ENCODE assay signal across 8 mouse cellular contexts in the genomic region with DNA sequence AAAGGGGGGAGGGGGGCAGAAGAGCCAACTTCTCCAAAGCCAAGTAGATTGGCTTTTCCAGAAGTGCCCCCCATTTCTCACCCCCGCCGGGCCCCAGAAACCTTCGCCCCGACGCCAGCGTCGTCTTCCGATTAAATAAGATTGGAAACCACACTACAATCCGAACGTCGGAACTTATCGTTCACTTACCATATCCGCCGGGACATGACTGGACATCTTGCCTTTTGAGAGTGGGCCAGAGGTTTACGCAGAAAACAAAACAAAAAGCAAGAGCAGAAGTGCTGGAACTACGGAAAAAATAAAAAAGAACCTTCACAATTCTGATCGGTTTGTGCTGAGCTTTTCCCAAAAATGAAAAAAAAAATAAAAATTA. TPM values are rescaled to one million over a fixed set of nuclear protein-coding genes. Genes with fewer than 3 reads are reported as not detected.
A peak's percentile ranks its signal among the peaks of the same experiment; 100 is the strongest.
DNase-seq lines count a peak whose midpoint lies in the region; ATAC-seq and TF ChIP-seq lines count a peak whose summit lies in the region.

No protein-coding gene starts in this region.

- TF ChIP-seq EP300 in ES-Bruce4 (IDR thresholded peaks at IDR 0.05; ENCODE audit: insufficient read depth, low read depth, low read length), result no peak

- H3K27me3 ChIP-seq in erythroblast, embryonic 14.5 days (ENCODE audit: control insufficient read depth), result peaks cover 63% of the 10 kb centered on the region
- H3K27me3 ChIP-seq in ES-Bruce4 (ENCODE audit: control insufficient read depth, insufficient read depth, low read length, poor library complexity, severe bottlenecking), result no peaks in the 10 kb centered on the region
- H3K27me3 ChIP-seq in hindbrain, embryonic 16.5 days (replicated peaks; ENCODE audit: control insufficient read depth, insufficient read depth, low read length), result no peaks in the 10 kb centered on the region
- H3K27me3 ChIP-seq in liver, embryonic 16.5 days (ENCODE audit: control insufficient read depth, insufficient read depth, low read depth, low read length), result peaks cover 32% of the 10 kb centered on the region
- H3K27me3 ChIP-seq in splenic B cell, adult 2 months (ENCODE audit: control insufficient read depth, insufficient read depth, low read length, poor library complexity, severe bottlenecking), result no peaks in the 10 kb centered on the region

- peak overlapping the region; percentile 93 for H3K9ac ChIP-seq in ES-Bruce4 (ENCODE audit: low read depth, poor library complexity, severe bottlenecking)
- peak overlapping the region; percentile 79 for H3K9ac ChIP-seq in hindbrain, embryonic 16.5 days (ENCODE audit: low read depth, low read length)
- peak overlapping the region; percentile 72 for H3K9ac ChIP-seq in liver, embryonic 16.5 days (ENCODE audit: low read depth, low read length)

- peak overlapping the region; percentile 26; the same call in 1 of the 2 replicates for H3K27ac ChIP-seq in ES-Bruce4 (ENCODE audit: insufficient read depth, low read length)
- H3K27ac ChIP-seq in embryonic fibroblast, embryonic 13.5 days (ENCODE audit: insufficient read depth, low read length), result peak overlapping the region; percentile 87
- H3K27ac ChIP-seq in hindbrain, embryonic 16.5 days (ENCODE audit: low read depth, low read length), result peak overlapping the region; percentile 95
- peak overlapping the region; percentile 86 for H3K27ac ChIP-seq in liver, embryonic 16.5 days (ENCODE audit: low read length)

- intact Hi-C loops in left cerebral cortex, postnatal 4 days (cut with DNase I), result loop anchor here (5.0 kb wide), 1 partner anchor 241 kb away; no protein-coding TSS in a partner anchor

- H3K9me3 ChIP-seq in erythroblast, embryonic 14.5 days (ENCODE audit: control insufficient read depth, low read length), result no peaks in the 10 kb centered on the region
- no peaks in the 10 kb centered on the region for H3K9me3 ChIP-seq in ES-Bruce4 (replicated peaks; ENCODE audit: control insufficient read depth, insufficient read depth, low read length, poor library complexity, severe bottlenecking)
- no peaks in the 10 kb centered on the region for H3K9me3 ChIP-seq in hindbrain, embryonic 16.5 days (ENCODE audit: control insufficient read depth, low read length)
- no peaks in the 10 kb centered on the region for H3K9me3 ChIP-seq in liver, embryonic 16.5 days (replicated peaks; ENCODE audit: control insufficient read depth, low read length)

- TF ChIP-seq CTCF in ES-Bruce4 (IDR thresholded peaks at IDR 0.05; ENCODE audit: low read depth, low read length), result no peak
- no peak for TF ChIP-seq CTCF in embryonic fibroblast, embryonic 13.5 days (IDR thresholded peaks at IDR 0.05; ENCODE audit: borderline replicate concordance, insufficient read depth, low read length)

- WGBS in hindbrain, embryonic 16.5 days, result under 1% methylated on average over 17 of the region's 17 CpGs
- under 1% methylated on average over 17 of the region's 17 CpGs for WGBS in liver, embryonic 16.5 days (ENCODE audit: insufficient replicate concordance)

- TF ChIP-seq POLR2A in ES-Bruce4 (IDR thresholded peaks at IDR 0.05; ENCODE audit: insufficient read depth, low read length), result no peak
- TF ChIP-seq POLR2A in embryonic fibroblast, embryonic 13.5 days (IDR thresholded peaks at IDR 0.05; ENCODE audit: low read depth, low read length), result no peak; the same call in 1 of the 2 replicates

- peaks cover 39% of the 10 kb centered on the region for H3K4me1 ChIP-seq in erythroblast, embryonic 14.5 days (ENCODE audit: control insufficient read depth)
- H3K4me1 ChIP-seq in ES-Bruce4 (ENCODE audit: control insufficient read depth, insufficient read depth, low read length), result peaks cover 6% of the 10 kb centered on the region
- peaks cover 12% of the 10 kb centered on the region for H3K4me1 ChIP-seq in embryonic fibroblast, embryonic 13.5 days (ENCODE audit: control insufficient read depth, insufficient read depth, low read length)
- peaks cover 30% of the 10 kb centered on the region for H3K4me1 ChIP-seq in hindbrain, embryonic 16.5 days (ENCODE audit: control insufficient read depth, insufficient read depth, low read depth, low read length)
- peaks cover 26% of the 10 kb centered on the region for H3K4me1 ChIP-seq in liver, embryonic 16.5 days (ENCODE audit: control insufficient read depth, low read depth, low read length)

- peak; percentile 57 for DNase-seq in splenic B cell, adult 2 months (ENCODE audit: low read depth, low spot score)
- no peak for DNase-seq in left cerebral cortex, postnatal 4 days

- no peaks in the 10 kb centered on the region for H3K36me3 ChIP-seq in erythroblast, embryonic 14.5 days (ENCODE audit: control insufficient read depth)
- no peaks in the 10 kb centered on the region for H3K36me3 ChIP-seq in ES-Bruce4 (ENCODE audit: control insufficient read depth, insufficient read depth, low read length, poor library complexity, severe bottlenecking)
- H3K36me3 ChIP-seq in hindbrain, embryonic 16.5 days (ENCODE audit: control insufficient read depth, insufficient read depth, low read length), result no peaks in the 10 kb centered on the region
- H3K36me3 ChIP-seq in liver, embryonic 16.5 days (ENCODE audit: control insufficient read depth, insufficient read depth), result no peaks in the 10 kb centered on the region
- no peaks in the 10 kb centered on the region for H3K36me3 ChIP-seq in splenic B cell, adult 2 months (ENCODE audit: control insufficient read depth, insufficient read depth, low read length, poor library complexity, severe bottlenecking)

- H3K4me2 ChIP-seq in hindbrain, embryonic 16.5 days (ENCODE audit: low read length), result peak overlapping the region; percentile 81
- peak overlapping the region; percentile 71 for H3K4me2 ChIP-seq in liver, embryonic 16.5 days (ENCODE audit: low read depth, low read length)

- peak overlapping the region; percentile 71 for H3K4me3 ChIP-seq in erythroblast, embryonic 14.5 days (replicated peaks)
- H3K4me3 ChIP-seq in ES-Bruce4 (ENCODE audit: low read depth, low read length), result peak overlapping the region; percentile 93
- H3K4me3 ChIP-seq in embryonic fibroblast, embryonic 13.5 days (ENCODE audit: insufficient read depth, low read length), result peak overlapping the region; percentile 91
- H3K4me3 ChIP-seq in hindbrain, embryonic 16.5 days (ENCODE audit: low read length), result peak overlapping the region; percentile 72
- peak overlapping the region; percentile 73 for H3K4me3 ChIP-seq in liver, embryonic 16.5 days (ENCODE audit: low read depth, low read length)

- ATAC-seq in erythroblast, adult 5-6 weeks (replicated peaks; ENCODE audit: low FRiP score, poor library complexity, severe bottlenecking), result no peak
- no peak for ATAC-seq in hindbrain, embryonic 16.5 days
- ATAC-seq in liver, embryonic 16.5 days (ENCODE audit: low read depth), result no peak

RNA-seq across cellular contexts. Expression of gene Ubl3, which starts 0.8 kb away (rescaled TPM):
- polyA plus RNA-seq in erythroblast, embryonic 14.5 days (2012), result 0.23 and 0.42 TPM in 2 replicates
- total RNA-seq in erythroblast, adult 5-6 weeks (2015; ENCODE audit: low replicate concordance), result 12.9 and 14.6 TPM in 2 replicates
- total RNA-seq in erythroblast, adult 5-6 weeks (2017; ENCODE audit: low replicate concordance), result 13.9 and 21.5 TPM in 2 replicates
- 55.8 and 58.2 TPM in 2 replicates for polyA plus RNA-seq in ES-Bruce4 (2011; ENCODE audit: insufficient read depth, insufficient read length, low read depth, missing spikeins)
- 41.3 and 48.1 TPM in 2 replicates for polyA plus RNA-seq in embryonic fibroblast, embryonic 13.5 days (2011; ENCODE audit: insufficient read length, low read depth, missing spikeins)
- 70.7 and 90.1 TPM in 2 replicates for polyA plus RNA-seq in hindbrain, embryonic 16.5 days (2015; fragmentation: Nextera tagmentation; extraction: Ambion mirVana)
- 13.0 and 15.4 TPM in 2 replicates for polyA plus RNA-seq in liver, embryonic 16.5 days (2015; fragmentation: Nextera tagmentation; extraction: Ambion mirVana)
- total RNA-seq in left cerebral cortex, postnatal 4 days (2021), result 10 to 100 TPM; 88.4 to 91.0 TPM

Comparison
In these comparisons a context has a peak if more than half of its experiments do, and no peak if none do; other contexts are left out.
1. H3K27ac ChIP-seq: peak in every context shown above with its lines; median percentile 95 in hindbrain, embryonic 16.5 days; 87 in embryonic fibroblast, embryonic 13.5 days; 86 in liver, embryonic 16.5 days; 26 in ES-Bruce4.